Mouse (Mus musculus) subcutaneous adipose tissue, adult 2 months (tissue): ENCODE measurements around the gene Cldnd2. TPM values are rescaled to one million over a fixed set of nuclear protein-coding genes. Genes with fewer than 3 reads are reported as not detected.

Experiments
- polyA plus RNA-seq: library from polyadenylated mRNA; depleted of rRNA; stranded (reverse); fragments of >200 nt; gene quantifications from 2 replicates; pipeline ENCODE4 v1.2.3, GENCODE M21; 2012; ENCODE audit warnings: low replicate concordance; rRNA removed

Gene Cldnd2
- not detected in 2 replicates for polyA plus RNA-seq

DNA sequence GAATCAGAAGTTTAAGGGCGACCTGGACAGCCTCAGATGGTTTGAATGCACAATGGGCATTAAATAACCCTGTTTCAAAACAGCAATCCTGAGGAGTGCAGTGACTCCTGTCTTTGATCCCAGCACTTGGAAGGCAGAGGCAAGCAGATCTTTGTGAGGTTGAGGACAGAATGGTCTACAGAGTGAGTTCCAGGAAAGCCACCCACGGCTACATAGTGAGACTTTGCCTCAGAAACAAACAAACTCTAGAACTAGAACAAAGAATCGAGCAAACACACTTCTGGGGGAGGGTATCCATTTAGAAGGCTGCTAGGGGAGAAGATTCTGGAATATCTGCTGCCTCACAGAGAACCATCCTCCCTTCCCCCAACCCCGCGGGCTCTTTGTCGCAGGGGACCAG lies at the start of gene Cldnd2:
Gene Cldnd2, plus strand, starts transcription at position 301 of the 400 bp plus-strand sequence.

DNA sequence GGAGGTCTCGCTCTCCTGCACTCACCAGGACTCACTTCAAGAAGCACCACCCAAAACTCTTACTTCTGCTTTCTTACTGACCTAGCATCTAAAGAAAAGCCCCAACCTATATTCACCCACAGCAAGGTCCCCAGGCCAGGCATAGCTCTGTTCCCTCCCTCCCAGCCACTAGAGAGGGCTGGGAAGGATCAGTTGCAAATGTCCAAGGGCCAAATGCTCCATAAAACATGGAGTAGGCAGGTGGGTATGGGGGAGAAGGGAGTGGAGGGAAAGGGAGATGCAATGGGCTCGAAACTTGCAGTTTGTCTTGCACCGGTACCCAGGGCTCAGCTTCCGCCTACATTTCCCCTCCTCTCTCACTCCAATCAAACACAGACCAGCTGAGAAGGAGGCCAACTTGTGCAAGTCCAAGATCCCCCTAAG lies 32.4 kb upstream of the Cldnd2 start, which contains the start of gene Siglecg:
Gene Siglecg, plus strand, starts transcription at position 74 of the 423 bp plus-strand sequence.

DNA sequence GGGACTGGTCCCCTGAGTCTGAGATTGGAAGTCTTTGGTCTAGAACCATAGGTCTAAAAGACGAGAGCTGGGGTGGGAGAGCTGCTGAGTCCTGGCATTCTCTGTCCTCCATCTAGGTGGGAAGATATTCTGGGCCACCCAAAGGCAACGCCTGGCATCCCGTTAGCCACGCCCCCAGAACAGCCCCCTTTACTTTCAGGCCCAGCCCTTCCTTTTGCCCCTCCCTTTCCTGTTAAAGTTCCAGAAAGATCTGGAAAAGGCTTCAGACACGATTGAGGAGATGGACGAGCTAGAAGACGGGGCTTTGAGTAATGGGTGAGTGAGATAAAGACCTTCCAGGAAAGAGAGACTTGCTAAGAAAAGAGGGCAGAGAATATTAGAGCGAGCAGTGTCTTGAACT lies 13.2 kb upstream of the Cldnd2 start, which contains the start of gene Lim2:
Gene Lim2, plus strand, starts transcription at position 265 of the 400 bp plus-strand sequence.

DNA sequence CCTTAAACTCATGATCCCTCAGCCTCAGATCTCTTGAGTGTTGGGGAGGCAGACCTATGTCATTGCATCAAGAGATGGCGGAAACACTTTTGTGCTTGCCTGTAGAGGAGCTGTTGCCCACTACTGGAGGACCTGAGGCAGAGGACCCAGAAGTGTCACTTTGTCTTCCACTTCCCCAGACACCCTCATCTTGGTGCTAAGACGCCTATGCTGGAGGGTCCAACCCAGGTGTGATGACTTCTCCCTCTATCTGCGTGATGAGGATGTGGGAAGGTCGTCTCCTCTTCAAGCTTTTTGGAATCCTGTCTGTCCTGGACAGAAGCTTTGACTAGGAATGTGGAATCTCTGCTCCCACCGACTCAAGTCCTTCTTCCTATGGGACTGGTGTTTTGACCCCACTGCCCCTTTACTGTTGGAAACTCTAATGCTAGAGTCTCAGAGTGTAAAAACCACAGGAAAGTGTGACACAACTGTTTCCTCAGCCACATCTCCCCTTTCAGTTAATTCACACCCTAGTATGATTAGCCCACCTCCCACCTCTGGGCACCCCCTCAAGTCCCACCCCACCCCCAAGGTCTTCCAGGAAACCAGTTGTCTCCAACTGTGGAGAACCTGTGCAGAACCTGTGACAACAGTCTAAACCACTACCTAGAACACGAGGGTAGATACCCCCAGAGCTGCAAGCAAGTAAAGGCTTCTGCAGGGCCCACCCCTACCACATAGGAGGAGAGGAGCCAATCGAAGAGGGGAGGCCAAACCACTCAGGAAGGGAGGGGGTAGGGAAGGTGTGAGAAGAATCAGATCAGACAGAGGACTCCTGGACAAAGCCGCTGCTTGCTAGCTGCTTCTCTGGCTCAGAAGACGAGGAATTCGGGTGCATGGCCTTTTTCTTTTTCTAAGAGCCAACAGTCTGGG lies 4.0 kb upstream of the Cldnd2 start, which contains the start of gene Nkg7:
Gene Nkg7, plus strand, starts transcription at position 733 of the 915 bp plus-strand sequence.

DNA sequence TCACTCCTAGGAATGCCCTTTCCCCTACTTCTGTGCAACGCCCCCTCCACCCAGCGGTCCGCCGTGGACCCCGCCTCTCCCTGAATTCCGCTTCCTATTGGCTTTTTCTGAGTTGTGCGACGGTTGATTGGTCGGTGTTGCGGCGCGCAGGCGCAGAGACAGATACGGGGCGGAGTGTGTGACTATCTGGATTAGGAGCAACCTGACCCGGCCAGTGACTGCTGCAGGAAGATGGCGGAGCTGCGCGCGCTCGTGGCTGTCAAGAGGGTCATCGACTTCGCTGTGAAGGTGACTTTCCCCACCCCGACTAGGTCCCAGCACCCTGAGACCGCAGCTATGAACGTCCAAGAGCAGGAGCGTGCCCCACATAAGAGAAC lies 3.3 kb downstream of the Cldnd2 start, which contains the start of the genes Etfb and Gm45233:
Gene Etfb, plus strand, starts transcription at position 167 of the 377 bp plus-strand sequence.
Gene Gm45233, plus strand, starts transcription at position 212 of the 377 bp plus-strand sequence.

DNA sequence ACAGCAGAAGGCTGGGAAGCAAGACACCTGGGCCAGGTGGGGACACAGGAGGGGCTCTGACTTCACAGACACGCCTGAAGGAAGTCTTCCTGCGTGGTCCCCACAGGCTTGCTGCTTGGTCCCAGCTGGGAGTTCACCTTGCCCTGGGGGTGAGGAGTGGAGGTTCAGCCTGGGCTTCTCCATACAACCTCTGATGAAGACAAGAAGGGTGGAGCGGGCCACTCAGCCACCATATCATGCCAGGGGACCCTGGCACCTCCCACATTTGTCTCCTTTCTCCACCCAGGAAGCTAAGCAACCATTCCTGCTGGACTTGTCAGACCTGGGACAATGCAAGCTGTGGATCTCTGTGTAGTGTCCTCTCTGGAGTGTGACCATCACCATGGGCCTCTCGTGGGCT lies 22.3 kb downstream of the Cldnd2 start, which contains the start of gene Vsig10l:
Gene Vsig10l, plus strand, starts transcription at position 301 of the 400 bp plus-strand sequence.

DNA sequence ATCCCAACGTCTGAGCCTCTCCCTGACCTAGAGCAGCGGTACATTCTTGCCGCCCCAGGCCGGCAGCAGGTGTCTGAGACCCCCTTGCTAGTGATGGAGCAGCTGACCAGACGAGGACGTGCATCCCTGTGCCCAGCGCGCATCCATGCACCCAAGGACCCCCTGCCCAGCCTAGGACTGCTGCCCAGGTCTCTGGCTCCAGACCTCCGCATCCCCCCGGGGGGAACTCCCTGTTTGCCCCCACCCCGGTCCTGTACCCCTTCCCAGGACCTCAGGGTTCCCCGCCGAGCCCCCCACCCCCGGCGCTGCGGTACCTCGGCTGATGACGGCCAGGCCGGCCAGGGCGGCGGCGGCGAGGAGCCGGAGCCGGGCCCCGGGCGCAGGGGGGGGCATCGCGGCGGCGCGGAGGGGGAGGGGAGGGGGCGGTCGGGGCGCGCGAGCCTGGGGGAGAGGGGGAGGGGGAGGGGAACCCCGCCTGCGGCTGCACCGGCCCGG lies 49.1 kb downstream of the Cldnd2 start, which contains the start of gene Iglon5:
Gene Iglon5, minus strand, starts transcription at position 445 of the 495 bp plus-strand sequence.

Other genes with a start within 250 kb of the Cldnd2 start
- gene Zfp715, start 127.5 kb upstream of the Cldnd2 start, polyA plus RNA-seq = 4.9 and 8.0 TPM in 2 replicates
- 0.79 and 5.1 TPM in 2 replicates for gene Siglecf, start 89.4 kb upstream of the Cldnd2 start, polyA plus RNA-seq
- gene Siglecg, start 32.6 kb upstream of the Cldnd2 start, polyA plus RNA-seq = 2.5 and 6.0 TPM in 2 replicates
- gene Lim2, start 13.1 kb upstream of the Cldnd2 start, polyA plus RNA-seq = not detected in 2 replicates
- gene Nkg7, start 3.7 kb upstream of the Cldnd2 start, polyA plus RNA-seq = 7.3 and 21.1 TPM in 2 replicates
- 222 and 365 TPM in 2 replicates for gene Etfb, start 3.3 kb downstream of the Cldnd2 start, polyA plus RNA-seq
- 4.5 and 4.8 TPM in 2 replicates for gene Gm45233, start 3.3 kb downstream of the Cldnd2 start, polyA plus RNA-seq
- gene Vsig10l, start 22.4 kb downstream of the Cldnd2 start, polyA plus RNA-seq = 8.1 and 9.4 TPM in 2 replicates
- 4.6 and 8.8 TPM in 2 replicates for gene Iglon5, start 49.3 kb downstream of the Cldnd2 start, polyA plus RNA-seq
- not detected in 2 replicates for gene 4931406B18Rik, start 65.2 kb downstream of the Cldnd2 start, polyA plus RNA-seq
- 12.5 and 12.7 TPM in 2 replicates for gene Cd33, start 103.6 kb downstream of the Cldnd2 start, polyA plus RNA-seq
- 1.6 and 2.8 TPM in 2 replicates for gene Zfp658, start 121.5 kb downstream of the Cldnd2 start, polyA plus RNA-seq
- gene Zfp719, start 138.8 kb downstream of the Cldnd2 start, polyA plus RNA-seq = 2.0 and 4.1 TPM in 2 replicates
- gene Zfp819, start 166.4 kb downstream of the Cldnd2 start, polyA plus RNA-seq = 0.24 TPM in 1 of 2 replicates, not detected in the other
- not detected in 2 replicates for gene Ceacam18, start 193.9 kb downstream of the Cldnd2 start, polyA plus RNA-seq
- 3.0 and 8.5 TPM in 2 replicates for gene Siglece, start 219.4 kb downstream of the Cldnd2 start, polyA plus RNA-seq
- gene Ctu1, start 231.2 kb downstream of the Cldnd2 start, polyA plus RNA-seq = 7.1 and 16.3 TPM in 2 replicates
- gene Klk14, start 249.6 kb downstream of the Cldnd2 start, polyA plus RNA-seq = 0.11 and 0.13 TPM in 2 replicates